Mouse (Mus musculus) gastrocnemius, postnatal 25 days (tissue): ENCODE measurements around the gene Afm. TPM values are rescaled to one million over a fixed set of nuclear protein-coding genes. Genes with fewer than 3 reads are reported as not detected.

Experiments
- DNase-seq: peaks from one replicate; pipeline ENCODE4 v3.0.0; 2022
- total RNA-seq, 2 experiments: library from RNA; stranded (reverse); gene quantifications; 1 replicate in 1 of 2; 2 replicates in 1 of 2; pipeline ENCODE4 v1.2.3; 2021

Gene Afm
- total RNA-seq, 2 experiments from 2014 or later, result not detected

DNA sequence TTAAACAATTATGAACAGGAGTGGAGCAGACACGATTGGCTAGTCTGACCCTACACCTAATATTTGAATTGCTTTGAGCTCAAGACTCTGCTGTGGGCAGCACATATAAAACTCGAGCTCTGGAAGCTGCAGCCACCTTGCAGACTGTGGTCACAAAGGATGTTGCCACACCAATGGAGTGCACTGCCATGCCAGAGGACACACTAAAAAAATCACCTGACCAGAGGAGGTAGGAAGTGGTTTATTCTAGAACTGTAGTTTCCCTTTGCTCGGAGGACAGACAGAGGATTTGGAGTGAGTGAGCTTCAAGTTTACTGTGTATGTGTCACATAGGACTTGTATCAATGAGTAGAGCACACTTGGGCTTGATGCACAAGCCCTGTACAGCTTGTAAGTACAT lies 37.3 kb downstream of the Afm start:
- DNase-seq, result no peak

- no peak for DNase-seq
Measured at GRCm38 (mm10) chr5:90560743-90561142, 42.0 kb downstream of the Afm start, which contains the start of gene 5830473C10Rik. Gene 5830473C10Rik (plus strand): TSS chr5:90561107.

DNA sequence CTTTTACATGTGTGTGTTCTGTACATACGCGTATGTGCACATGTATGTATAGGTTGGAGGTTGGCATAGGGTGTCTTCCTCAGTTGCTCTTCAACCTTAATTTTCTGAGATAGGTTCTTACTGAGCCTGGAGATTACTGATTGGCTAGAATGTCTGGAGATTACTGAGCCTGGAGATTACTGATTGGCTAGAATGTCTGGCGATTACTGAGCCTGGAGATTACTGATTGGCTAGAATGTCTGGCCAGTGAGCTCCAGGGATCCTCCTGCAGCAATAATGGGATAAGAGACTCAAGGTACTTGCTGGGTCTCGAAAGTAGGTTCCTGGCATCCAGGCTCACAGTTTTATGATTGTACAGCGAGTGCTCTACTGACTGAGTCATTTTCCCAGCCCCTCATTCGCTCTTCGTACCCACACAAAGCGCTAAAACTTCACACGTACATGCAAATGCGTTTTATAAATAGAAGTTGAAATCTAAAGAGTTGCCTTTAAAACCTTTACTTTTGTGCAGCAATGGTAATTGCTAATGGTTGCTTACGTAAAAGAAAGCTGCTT lies 43.1 kb downstream of the Afm start:
- no peak for DNase-seq

GRCm38 (mm10) chr5:90562880-90563279 lies 44.1 kb downstream of the Afm start:
- no peak for DNase-seq

DNA sequence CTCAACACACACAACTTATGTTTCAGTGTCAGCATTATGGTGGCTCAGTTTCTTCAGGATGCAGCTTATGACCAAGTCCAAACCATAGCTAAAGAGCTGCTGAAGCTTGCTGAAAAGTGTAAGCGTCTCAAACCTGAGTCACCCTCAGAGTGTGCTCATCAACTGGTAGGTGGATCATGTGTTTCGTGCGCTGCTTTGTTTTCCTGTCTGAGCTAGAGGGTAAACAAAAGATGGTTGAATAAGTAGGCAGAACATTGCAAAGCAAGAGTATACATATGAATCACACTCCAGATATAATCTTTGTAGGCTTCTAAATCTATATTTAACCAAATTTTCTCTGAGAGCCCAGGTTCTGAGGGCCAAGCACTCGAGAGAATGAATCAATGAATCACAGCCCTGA lies 45.4 kb downstream of the Afm start:
- DNase-seq, result no peak

DNA sequence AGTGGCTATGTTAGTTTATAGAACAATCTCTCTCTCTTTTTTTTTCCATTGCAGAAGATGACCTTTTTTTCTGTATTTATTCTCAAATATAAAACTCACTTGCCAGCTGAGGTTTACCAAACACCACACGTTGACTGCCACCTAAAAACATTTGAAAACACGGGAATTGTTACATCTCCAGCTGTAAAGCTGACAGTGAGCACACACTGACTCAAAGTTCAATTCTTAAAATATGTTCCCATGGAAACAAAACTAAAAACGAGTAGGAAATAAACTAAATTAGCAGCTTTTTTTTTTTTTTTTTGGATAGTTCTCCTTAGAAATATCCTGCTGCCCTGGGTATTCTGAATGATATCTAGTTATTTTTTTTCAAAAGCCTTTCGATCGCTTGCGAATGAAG lies 46.5 kb downstream of the Afm start:
- DNase-seq, result no peak

- DNase-seq, result no peak
Measured at GRCm38 (mm10) chr5:90567788-90568187, 49.1 kb downstream of the Afm start.

- no peak for DNase-seq
Measured at GRCm38 (mm10) chr5:90568338-90568737, 49.6 kb downstream of the Afm start.

DNA sequence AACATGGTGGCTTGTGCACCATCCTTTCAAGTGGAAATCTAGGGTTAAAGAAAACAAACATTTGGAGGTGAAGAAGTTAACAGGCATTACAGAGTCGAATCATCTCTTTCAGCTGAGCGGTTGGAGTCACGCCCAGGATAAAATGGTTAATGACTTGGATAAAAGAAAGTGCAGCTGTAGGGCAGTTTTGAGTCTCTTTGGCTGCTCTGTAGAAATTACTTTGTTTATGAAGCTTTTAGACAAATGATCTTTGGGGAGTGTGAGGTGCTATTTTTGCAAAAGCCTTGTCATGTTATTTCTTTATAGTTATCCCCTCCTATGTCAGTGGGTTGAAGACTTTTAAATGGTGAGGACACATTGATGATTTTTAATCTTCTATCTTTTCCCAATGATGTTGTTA lies 52.5 kb downstream of the Afm start:
- no peak for DNase-seq

GRCm38 (mm10) chr5:90577751-90578150 lies 59.0 kb downstream of the Afm start:
- DNase-seq, result no peak

DNA sequence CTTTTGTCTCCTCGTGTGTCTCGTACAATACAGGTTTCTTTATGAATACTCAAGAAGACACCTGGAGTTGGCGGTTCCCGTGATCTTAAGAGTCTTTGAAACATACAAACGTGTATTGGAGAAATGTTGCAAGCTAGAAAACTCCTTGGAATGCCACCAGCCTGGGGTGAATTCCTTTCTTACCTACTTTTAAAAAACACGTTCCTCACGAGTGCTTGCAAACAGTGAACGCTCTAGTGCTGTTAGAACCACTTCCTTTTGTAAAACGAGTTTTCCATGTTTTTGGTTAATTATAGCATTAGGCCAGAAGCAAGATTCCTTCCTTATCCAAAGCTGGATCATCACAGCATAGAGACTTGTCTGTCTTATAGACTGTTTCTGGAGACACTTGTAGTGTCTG lies 60.8 kb downstream of the Afm start:
- no peak for DNase-seq

DNA sequence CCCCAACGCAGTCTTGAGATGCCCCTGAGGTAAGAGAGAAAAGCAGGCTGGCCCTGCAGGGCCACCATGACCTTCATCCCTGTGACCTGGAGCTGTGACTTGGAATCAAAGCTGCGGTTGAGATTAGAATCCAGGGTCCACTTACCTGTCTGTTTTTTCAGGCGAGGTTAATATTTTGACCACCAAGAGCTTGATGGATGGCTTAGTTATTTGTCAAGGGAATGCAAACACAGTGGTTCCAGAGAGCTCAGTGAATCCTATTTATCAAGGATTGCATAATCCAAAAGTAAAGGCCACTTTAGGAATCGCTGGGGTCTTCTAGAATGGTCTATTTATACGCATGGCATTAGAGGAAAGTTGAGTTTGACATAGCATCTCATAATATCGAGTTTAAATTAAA lies 63.4 kb downstream of the Afm start:
- DNase-seq, result no peak

- DNase-seq, result no peak
Measured at GRCm38 (mm10) chr5:90584799-90585198, 66.1 kb downstream of the Afm start.

- no peak for DNase-seq
Measured at GRCm38 (mm10) chr5:90586511-90586910, 67.8 kb downstream of the Afm start.

DNA sequence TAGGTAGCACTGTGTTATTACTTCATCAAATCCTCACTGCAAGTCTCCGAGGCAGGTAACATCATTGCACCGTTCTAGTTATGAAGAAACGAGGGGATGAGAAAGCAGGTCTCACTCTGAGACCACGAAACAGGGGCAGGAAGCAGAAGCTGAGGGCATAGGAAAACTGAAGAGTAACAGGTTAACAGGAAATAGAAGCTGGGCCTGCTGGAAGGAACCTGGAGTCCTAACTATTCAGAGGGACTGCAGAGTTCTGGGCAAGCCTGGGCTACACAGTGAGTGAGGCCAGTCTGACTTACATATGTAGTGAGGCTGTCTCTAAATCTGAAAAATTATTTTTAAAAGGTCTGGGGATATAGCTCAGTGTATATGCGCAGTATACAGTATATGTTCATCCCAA lies 69.4 kb downstream of the Afm start:
- no peak for DNase-seq

DNA sequence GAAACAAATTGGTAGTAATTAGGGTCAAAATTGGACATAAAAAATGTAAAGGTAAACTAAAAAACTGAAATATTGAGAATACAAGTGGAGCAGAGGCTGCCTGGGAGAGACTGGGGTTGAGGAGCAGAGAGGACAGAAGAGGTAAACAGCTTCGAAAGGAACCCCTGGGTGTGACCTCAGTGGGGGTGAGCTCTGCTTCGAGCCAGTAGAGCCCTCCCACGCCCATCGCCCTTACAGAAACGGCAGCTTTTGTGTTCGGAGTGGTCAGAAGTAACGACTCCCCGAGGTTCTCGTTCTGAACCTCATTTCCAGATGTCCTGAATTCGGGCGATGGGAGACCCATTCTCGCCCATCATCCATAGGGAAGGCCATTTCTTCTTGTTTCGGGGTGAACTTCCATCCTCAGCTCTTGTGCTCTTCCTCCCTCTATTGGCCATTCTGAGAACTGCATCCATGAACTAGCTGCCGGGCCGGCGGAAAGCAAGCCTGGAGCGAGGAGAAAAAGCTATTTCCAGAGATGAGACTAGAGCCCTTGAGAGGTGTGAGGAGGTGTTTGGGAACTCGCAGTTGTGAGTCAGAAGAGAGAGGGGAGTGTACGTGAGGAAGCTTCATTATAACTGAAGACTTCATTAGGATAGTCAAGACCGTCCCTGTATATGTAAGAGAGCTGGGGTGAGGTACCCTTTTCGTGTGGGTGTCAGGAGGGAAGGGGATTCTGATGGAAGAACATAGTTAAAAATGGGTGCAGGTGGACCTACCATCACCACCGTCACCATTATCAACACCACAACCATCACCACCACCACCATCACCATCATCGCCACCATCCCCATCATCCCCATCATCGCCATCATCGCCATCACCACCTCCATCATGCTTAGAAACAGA lies 70.2 kb downstream of the Afm start:
- peak; percentile 19 for DNase-seq

DNA sequence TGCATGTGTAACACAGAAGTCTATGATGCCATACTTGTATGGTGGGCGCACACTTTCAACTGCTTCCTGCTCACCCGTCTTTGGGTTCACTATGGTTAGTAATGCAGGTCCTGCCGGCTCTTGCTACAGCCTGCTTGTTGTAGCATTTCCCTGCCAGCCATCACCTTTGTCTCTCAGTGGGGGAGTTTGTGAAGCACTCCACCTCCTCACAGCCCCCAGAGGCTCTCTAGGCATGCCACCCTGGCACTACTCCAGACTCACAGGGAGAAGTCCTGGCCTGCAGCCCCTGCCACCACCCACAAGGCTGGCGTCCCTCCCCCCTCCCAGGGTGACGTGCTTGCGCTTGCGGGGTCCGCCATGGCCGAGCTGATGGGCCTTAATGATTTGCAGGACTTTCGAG lies 71.9 kb downstream of the Afm start:
- no peak for DNase-seq

GRCm38 (mm10) chr5:90591936-90592335 lies 73.2 kb downstream of the Afm start:
- no peak for DNase-seq

GRCm38 (mm10) chr5:90594945-90595344 lies 76.2 kb downstream of the Afm start:
- no peak for DNase-seq

DNA sequence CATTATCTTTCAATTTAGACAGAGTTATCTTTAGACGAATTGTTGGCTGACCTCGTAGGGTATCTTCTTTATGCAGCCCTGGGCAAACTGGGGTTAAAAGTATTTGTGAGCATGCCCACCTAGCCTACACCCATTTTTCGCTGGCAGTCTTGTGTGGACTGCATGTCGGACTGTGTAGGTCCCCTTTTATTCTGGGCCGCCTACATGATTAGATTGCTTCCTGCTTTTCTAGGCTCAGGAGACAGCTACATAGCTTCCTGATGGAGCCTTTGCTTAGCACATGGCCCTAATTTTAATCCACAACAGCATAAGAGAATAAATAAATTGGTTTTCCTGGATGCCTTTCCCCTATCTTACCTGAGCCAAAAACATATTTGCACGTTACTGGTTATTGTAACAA lies 77.4 kb downstream of the Afm start:
- no peak for DNase-seq

GRCm38 (mm10) chr5:90601469-90601868 lies 82.7 kb downstream of the Afm start:
- DNase-seq, result no peak
